Mouse (Mus musculus) thymus, adult 2 months (tissue): ENCODE results near the gene Adamts18. TPM values are rescaled to one million over a fixed set of nuclear protein-coding genes. Genes with fewer than 3 reads are reported as not detected.
"Not testable (repeated sequence)": the region's sequence is repeated elsewhere in the genome, so short reads cannot be mapped to it uniquely, and the experiment has no call there.

Experiments used
- DNase-seq: peaks from one replicate; pipeline ENCODE4 v3.0.0; 2021
- H3K27ac ChIP-seq: fragments of 200-500 bp; 2 replicates; pipeline ENCODE4 v1.5.1; 2012; ENCODE audit warnings: low read length, control low read depth; ENCODE audit not compliant: control insufficient read depth, insufficient read depth
- H3K27me3 ChIP-seq: fragments of 200-500 bp; 2 replicates; pipeline ENCODE4 v1.6.1; 2012; ENCODE audit warnings: mild to moderate bottlenecking, low read length, moderate library complexity, mixed read lengths; ENCODE audit not compliant: control insufficient read depth, insufficient read depth
- H3K36me3 ChIP-seq: fragments of 200-500 bp; 2 replicates; pipeline ENCODE4 v1.6.1; 2012; ENCODE audit warnings: mild to moderate bottlenecking, low read length, moderate library complexity; ENCODE audit not compliant: control insufficient read depth, insufficient read depth
- H3K4me1 ChIP-seq: fragments of 200-500 bp; replicated peaks from 2 replicates; pipeline ENCODE4 v1.6.1; 2012; ENCODE audit warnings: low read length; ENCODE audit not compliant: control insufficient read depth, insufficient read depth
- H3K4me3 ChIP-seq: fragments of 200-500 bp; 2 replicates; pipeline ENCODE4 v1.5.1; 2012; ENCODE audit warnings: mild to moderate bottlenecking, low read length, control low read depth, moderate library complexity; ENCODE audit not compliant: control insufficient read depth, insufficient read depth
- CTCF ChIP-seq: fragments of 200-500 bp; IDR thresholded peaks from 2 replicates; pipeline ENCODE4 v1.5.1; 2012; ENCODE audit warnings: mild to moderate bottlenecking, control low read depth, low read length, moderate library complexity, borderline replicate concordance; ENCODE audit not compliant: control insufficient read depth, poor library complexity, insufficient read depth; ENCODE audit errors: extremely low read depth
- POLR2A ChIP-seq: fragments of 200-500 bp; IDR thresholded peaks from 2 replicates; pipeline ENCODE4 v1.6.1; 2012; ENCODE audit warnings: mild to moderate bottlenecking, low read length, control low read depth, moderate library complexity; ENCODE audit not compliant: control insufficient read depth, poor library complexity, insufficient read depth; ENCODE audit errors: extremely low read depth
- WGBS: fragments of 180-500 bp; shearing (Covaris S2); methylation state at CpG from one replicate; pipeline ENCODE4 v1.1.7; 2018; 5-methylcytosine and 5-hydroxymethylcytosine counted together
- polyA plus RNA-seq: library from polyadenylated mRNA; depleted of rRNA; stranded (reverse); fragments of >200 nt; gene quantifications from 2 replicates; pipeline ENCODE4 v1.2.3, GENCODE M21; 2012

Gene Adamts18
- polyA plus RNA-seq, 1 experiment: 0.74 TPM

DNA sequence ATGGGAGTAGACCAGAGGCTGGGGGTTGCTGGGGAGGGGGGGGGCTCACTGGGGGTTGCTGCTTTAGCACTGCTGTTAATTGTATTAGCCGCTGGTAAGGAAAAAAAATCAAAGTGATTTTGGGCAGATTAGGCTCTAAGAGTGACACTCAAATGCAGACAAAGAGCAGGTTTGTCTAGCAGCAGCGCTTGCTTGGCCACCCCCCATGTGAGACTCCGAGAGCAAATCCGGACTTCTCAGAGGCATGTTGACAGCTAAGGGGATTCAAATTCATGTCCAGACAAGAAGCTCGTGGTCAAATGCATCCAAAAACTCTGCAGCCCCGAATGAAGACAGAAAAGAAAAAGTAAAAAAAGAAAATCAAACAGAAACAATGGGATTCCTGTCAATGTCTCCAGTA is 34.6 kb downstream of the Adamts18 start:
- 84% methylated on average over 6 of the region's 6 CpGs for WGBS
- H3K27me3 ChIP-seq: no peaks in the 10 kb centered on the region
- no peaks in the 10 kb centered on the region for H3K36me3 ChIP-seq
- TF ChIP-seq CTCF (no peak), POLR2A (no peak)
- no peak overlapping the region for H3K27ac ChIP-seq
- no peak for DNase-seq
- no peak overlapping the region for H3K4me3 ChIP-seq
- H3K4me1 ChIP-seq: no peaks in the 10 kb centered on the region

DNA sequence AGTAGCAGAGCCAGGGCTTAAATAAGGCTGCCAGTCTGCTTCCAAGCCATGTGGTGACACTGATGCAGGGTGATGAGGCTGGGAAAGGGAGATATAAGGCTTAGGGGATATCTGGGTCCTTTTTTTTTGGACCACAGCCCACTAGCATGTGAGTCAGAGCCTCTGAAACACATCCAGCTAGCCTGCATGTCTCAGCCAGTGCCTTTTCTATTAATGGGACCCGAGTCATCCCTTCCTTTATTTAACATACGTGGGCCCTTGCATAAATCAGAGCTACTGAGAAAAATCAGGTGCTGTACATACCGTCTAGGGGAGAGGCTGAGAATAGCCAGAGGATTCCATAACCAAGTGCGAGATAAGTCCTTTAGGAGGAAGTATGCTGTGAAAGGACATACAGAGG is 37.0 kb downstream of the Adamts18 start:
- no peak for DNase-seq
- H3K4me3 ChIP-seq: no peak overlapping the region
- no peaks in the 10 kb centered on the region for H3K36me3 ChIP-seq
- no peaks in the 10 kb centered on the region for H3K4me1 ChIP-seq
- TF ChIP-seq CTCF (no peak), POLR2A (no peak)
- no peaks in the 10 kb centered on the region for H3K27me3 ChIP-seq
- WGBS: 82% methylated on average over 4 of the region's 4 CpGs
- H3K27ac ChIP-seq: no peak overlapping the region

DNA sequence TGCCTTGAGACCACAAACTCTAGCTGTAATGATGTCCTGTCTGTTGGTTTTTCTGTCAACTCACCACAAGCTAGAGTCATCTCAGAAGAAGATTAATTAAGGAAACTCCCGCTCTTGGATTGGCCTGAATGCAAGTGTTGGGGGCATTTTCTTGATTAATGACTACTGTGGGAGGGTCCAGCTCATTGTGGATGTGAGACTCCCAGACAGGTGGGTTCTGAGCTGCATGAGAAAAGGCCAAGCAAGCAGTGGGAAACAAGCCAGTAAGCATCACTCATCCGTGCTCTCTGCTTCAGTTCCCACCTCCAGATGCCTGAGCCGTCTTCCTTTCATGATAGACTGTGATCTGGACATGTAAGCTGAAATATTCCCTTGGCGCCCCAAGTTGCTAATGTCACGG is 38.6 kb downstream of the Adamts18 start:
- Histone ChIP-seq H3K4me3 (no peak overlapping the region), H3K36me3 (no peaks in the 10 kb centered on the region), H3K27me3 (no peaks in the 10 kb centered on the region), H3K27ac (no peak overlapping the region), H3K4me1 (no peaks in the 10 kb centered on the region)
- WGBS: 89% methylated on average over 5 of the region's 5 CpGs
- TF ChIP-seq POLR2A: no peak
- no peak for TF ChIP-seq CTCF
- no peak for DNase-seq

DNA sequence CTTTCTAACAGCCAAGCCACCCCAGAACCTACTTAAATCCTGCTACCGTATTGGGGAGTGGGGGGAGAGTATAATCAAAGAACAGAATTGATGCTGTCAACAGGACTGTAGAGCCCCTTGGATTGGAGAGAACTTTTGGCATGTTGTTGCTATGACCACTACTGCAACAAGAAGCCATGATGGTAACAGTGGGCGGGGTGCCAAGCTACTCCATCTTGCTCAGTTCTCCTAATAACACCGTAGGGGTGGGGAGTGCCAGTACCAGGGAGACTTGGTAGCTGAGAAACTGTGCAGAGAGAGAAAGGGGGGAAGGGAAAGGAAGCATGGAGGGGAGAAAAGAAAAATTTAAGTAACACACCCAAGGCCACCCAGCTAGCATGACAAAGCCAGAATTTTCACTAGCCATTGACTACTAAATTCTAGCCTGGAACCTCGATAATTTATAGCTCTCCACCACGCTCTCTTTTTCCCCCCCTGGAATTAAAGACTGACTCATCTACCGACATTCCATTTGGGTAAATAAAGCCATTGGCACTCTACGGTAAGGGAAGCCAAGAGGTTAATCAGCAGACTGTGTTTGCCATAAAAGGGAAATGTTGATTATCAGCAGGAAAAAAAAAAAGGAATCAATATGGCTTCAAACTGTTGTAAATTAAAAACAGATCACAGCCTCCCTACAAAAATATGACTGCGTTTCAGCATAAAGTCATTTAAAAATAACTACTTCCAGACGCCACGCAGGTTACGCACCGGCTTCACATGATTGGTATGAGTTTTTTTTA is 44.5 kb downstream of the Adamts18 start:
- no peak overlapping the region for H3K27ac ChIP-seq
- H3K27me3 ChIP-seq: no peaks in the 10 kb centered on the region
- no peaks in the 10 kb centered on the region for H3K4me1 ChIP-seq
- WGBS: 91% methylated on average over 12 of the region's 12 CpGs
- DNase-seq: no peak
- TF ChIP-seq POLR2A (no peak), CTCF (no peak)
- no peaks in the 10 kb centered on the region for H3K36me3 ChIP-seq
- H3K4me3 ChIP-seq: no peak overlapping the region

DNA sequence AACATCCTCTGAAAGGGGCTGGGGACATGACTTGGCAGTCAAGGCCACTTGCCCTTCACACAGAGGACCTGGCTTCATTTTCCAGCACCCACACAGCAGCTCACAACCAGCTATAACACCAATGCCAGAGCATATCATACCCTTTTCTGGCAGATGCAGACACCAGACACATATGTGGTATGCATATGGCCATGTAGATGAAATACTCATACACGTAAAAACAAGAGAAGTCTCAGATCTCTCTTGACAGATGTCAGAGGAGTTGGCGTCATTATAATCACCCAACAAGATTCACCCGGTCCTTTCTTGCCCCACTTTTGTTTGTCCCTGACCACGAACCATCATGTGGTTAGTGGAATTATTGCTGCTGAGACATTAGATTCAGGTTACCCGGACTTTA is 47.0 kb downstream of the Adamts18 start:
- H3K27ac ChIP-seq: no peak overlapping the region
- 52% methylated on average over 5 of the region's 5 CpGs for WGBS
- no peaks in the 10 kb centered on the region for H3K27me3 ChIP-seq
- DNase-seq: no peak
- H3K36me3 ChIP-seq: no peaks in the 10 kb centered on the region
- H3K4me1 ChIP-seq: no peaks in the 10 kb centered on the region
- TF ChIP-seq POLR2A: no peak
- TF ChIP-seq CTCF: no peak
- no peak overlapping the region for H3K4me3 ChIP-seq

DNA sequence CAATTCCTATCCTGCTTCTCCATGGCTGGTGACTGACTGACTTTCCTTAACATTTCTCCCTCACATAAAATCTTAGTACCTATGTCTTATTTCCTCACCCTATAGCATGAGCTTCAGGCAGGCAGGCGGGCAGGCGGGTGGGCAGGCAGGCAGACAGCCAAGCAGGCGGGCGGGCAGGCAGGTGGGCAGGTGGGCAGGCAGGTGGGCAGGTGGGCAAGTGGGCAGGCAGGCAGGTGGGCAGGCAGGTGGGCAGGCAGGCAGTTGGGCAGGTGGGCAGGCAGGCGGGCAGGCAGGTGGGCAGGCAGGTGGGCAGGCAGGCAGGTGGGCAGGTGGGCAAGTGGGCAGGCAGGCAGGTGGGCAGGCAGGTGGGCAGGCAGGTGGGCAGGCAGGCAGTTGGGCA is 48.0 kb downstream of the Adamts18 start:
- not testable (repeated sequence) for H3K27me3 ChIP-seq, H3K4me3 ChIP-seq, H3K36me3 ChIP-seq, H3K27ac ChIP-seq, DNase-seq, H3K4me1 ChIP-seq
- WGBS: no CpG with 5 or more reads among the region's 5 CpGs

DNA sequence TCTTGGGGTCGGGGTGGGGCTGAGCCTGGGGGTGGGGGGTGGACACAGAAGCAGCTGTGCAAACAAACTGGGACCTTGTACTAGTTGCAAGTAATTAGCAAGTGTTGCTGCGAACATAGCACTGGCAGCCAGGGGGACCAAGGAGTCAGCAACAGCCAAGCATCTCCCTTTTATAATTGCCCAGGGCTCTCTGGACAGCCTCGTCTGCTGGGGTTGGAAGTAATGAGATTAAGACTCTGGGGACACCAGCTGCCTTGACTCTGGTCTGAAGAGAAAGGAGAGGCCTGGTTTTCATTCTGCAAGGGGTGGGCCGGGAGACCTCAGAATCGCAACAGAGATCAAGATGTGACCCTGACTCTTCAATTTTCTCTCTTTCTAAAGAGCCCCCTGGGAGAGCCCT is 49.0 kb downstream of the Adamts18 start:
- no peak overlapping the region for H3K27ac ChIP-seq
- no peak for DNase-seq
- H3K4me3 ChIP-seq: no peak overlapping the region
- TF ChIP-seq CTCF (no peak), POLR2A (no peak)
- H3K36me3 ChIP-seq: no peaks in the 10 kb centered on the region
- no peaks in the 10 kb centered on the region for H3K27me3 ChIP-seq
- no CpG with 5 or more reads among the region's 5 CpGs for WGBS
- no peaks in the 10 kb centered on the region for H3K4me1 ChIP-seq
